Mouse (Mus musculus) liver, embryonic 14.5 days (tissue): ENCODE data around the gene Apaf1. TPM values are rescaled to one million over a fixed set of nuclear protein-coding genes. Genes with fewer than 3 reads are reported as not detected.

Experiments used
- ATAC-seq: fragments of 200-750 bp; cut with Nextera tagmentation; 2 replicates; pipeline ENCODE4 v1.8.0; 2017; ENCODE audit warnings: moderate number of reproducible peaks, mild to moderate bottlenecking, moderate library complexity; ENCODE audit not compliant: insufficient read depth
- DNase-seq, 3 experiments: peaks; one replicate each; pipeline ENCODE4 v3.0.0-alpha.2; 2012 to 2013; ENCODE audit warnings: low read depth in 3 of 3, low spot score in 3 of 3
- H3K27ac ChIP-seq: fragments of 300-500 bp; sonication (generic); 2 replicates; pipeline ENCODE4 v1.5.1; 2014; ENCODE audit warnings: moderate library complexity, mild to moderate bottlenecking, control low read depth, inconsistent platforms
- H3K27me3 ChIP-seq: fragments of 300-500 bp; sonication (generic); 2 replicates; pipeline ENCODE4 v1.6.1; 2014; ENCODE audit warnings: mild to moderate bottlenecking, low read length, moderate library complexity; ENCODE audit not compliant: control insufficient read depth, insufficient read depth
- H3K36me3 ChIP-seq: fragments of 300-500 bp; sonication (generic); replicated peaks from 2 replicates; pipeline ENCODE4 v1.6.1; 2014; ENCODE audit warnings: low read depth; ENCODE audit not compliant: control insufficient read depth, insufficient read depth
- H3K4me1 ChIP-seq, 2 experiments: fragments of 200-500 bp in 1 of 2; fragments of 300-500 bp in 1 of 2; sonication (generic) in 1 of 2; replicated peaks; 2 replicates each; pipeline ENCODE4 v1.6.1; 2012 to 2014; ENCODE audit warnings: antibody characterized with exemption in 1 of 2, inconsistent platforms in 1 of 2, low read length in 1 of 2; ENCODE audit not compliant: control insufficient read depth in 2 of 2, insufficient read depth in 2 of 2
- H3K4me2 ChIP-seq: fragments of 300-500 bp; sonication (generic); 2 replicates; pipeline ENCODE4 v1.6.1; 2014; ENCODE audit warnings: low read depth, mild to moderate bottlenecking, control low read depth, moderate library complexity
- H3K4me3 ChIP-seq, 2 experiments: fragments of 200-500 bp in 1 of 2; fragments of 300-500 bp in 1 of 2; sonication (generic) in 1 of 2; 2 replicates each; pipeline ENCODE4 v1.5.1; 2012 to 2014; ENCODE audit warnings: low read depth in 2 of 2, low read length in 2 of 2, mild to moderate bottlenecking in 2 of 2, control low read depth in 1 of 2, inconsistent platforms in 1 of 2, moderate library complexity in 1 of 2; ENCODE audit not compliant: insufficient read depth in 1 of 2
- H3K9ac ChIP-seq: fragments of 300-500 bp; sonication (generic); replicated peaks from 2 replicates; pipeline ENCODE4 v1.6.1; 2014; ENCODE audit warnings: mild to moderate bottlenecking, control low read depth, moderate library complexity
- H3K9me3 ChIP-seq: fragments of 300-500 bp; sonication (generic); 2 replicates; pipeline ENCODE4 v1.6.1; 2016; ENCODE audit warnings: low read length, mixed read lengths; ENCODE audit not compliant: control insufficient read depth
- CTCF ChIP-seq: IDR thresholded peaks from 2 replicates; pipeline ENCODE4 v1.5.1; 2016; ENCODE audit warnings: antibody characterized with exemption, low read depth, control low read depth
- EP300 ChIP-seq: IDR thresholded peaks from 2 replicates; pipeline ENCODE4 v1.6.1; 2016; ENCODE audit warnings: antibody characterized with exemption, low read depth
- WGBS: fragments of 180-500 bp; shearing (Covaris S2); extraction: QIAGEN DNeasy Blood & Tissue Kit; methylation state at CpG from one replicate; pipeline ENCODE4 v1.1.7; 2014; ENCODE audit not compliant: insufficient replicate concordance; 5-methylcytosine and 5-hydroxymethylcytosine counted together
- polyA plus RNA-seq, 2 experiments: library from polyadenylated mRNA; depleted of rRNA in 1 of 2; stranded (reverse) in 1 of 2; unstranded in 1 of 2; fragments of >200 nt; fragmentation: Nextera tagmentation in 1 of 2; extraction: Ambion mirVana in 1 of 2; gene quantifications; 2 replicates each; pipeline versions ENCODE4 v1.2.1 to v1.2.3; 2012 to 2014

Gene Apaf1
- polyA plus RNA-seq, 2 experiments = 7.2 to 8.2 TPM

GRCm38 (mm10) chr10:90947608-90948373, 134.8 kb downstream of the Apaf1 start:
- no peak for ATAC-seq
- WGBS = 74% methylated on average over 18 of the region's 18 CpGs

GRCm38 (mm10) chr10:90947043-90947442, 135.5 kb downstream of the Apaf1 start:
- TF ChIP-seq CTCF (no peak), EP300 (no peak)
- 75% methylated on average over 6 of the region's 6 CpGs for whole genome bisulfite sequencing
- no peak for DNase-seq
- no peak overlapping the region for H3K4me3 ChIP-seq
- no peak overlapping the region for H3K4me2 ChIP-seq
- H3K27ac ChIP-seq = no peak overlapping the region
- H3K27me3 ChIP-seq = no peaks in the 10 kb centered on the region
- no peak for ATAC-seq
- H3K9ac ChIP-seq = no peak overlapping the region
- no peaks in the 10 kb centered on the region for H3K36me3 ChIP-seq
- no peaks in the 10 kb centered on the region for H3K4me1 ChIP-seq
- no peaks in the 10 kb centered on the region for H3K9me3 ChIP-seq

More at GRCm38 (mm10) chr10:90947608-90948373, 134.8 kb downstream of the Apaf1 start:
- Histone ChIP-seq H3K36me3 (no peaks in the 10 kb centered on the region), H3K4me3 (no peak overlapping the region), H3K4me1 (no peaks in the 10 kb centered on the region), H3K27ac (no peak overlapping the region), H3K9me3 (no peaks in the 10 kb centered on the region), H3K27me3 (no peaks in the 10 kb centered on the region), H3K9ac (no peak overlapping the region), H3K4me2 (no peak overlapping the region)
- no peak for DNase-seq
- TF ChIP-seq EP300 (no peak), CTCF (no peak)

- H3K4me2 ChIP-seq = no peak overlapping the region
- no peak overlapping the region for H3K27ac ChIP-seq
- 63% methylated on average over 14 of the region's 14 CpGs for WGBS
- TF ChIP-seq EP300 (no peak), CTCF (no peak)
- no peaks in the 10 kb centered on the region for H3K4me1 ChIP-seq
- no peaks in the 10 kb centered on the region for H3K9me3 ChIP-seq
- H3K27me3 ChIP-seq = no peaks in the 10 kb centered on the region
- no peaks in the 10 kb centered on the region for H3K36me3 ChIP-seq
- H3K4me3 ChIP-seq = no peak overlapping the region
- H3K9ac ChIP-seq = no peak overlapping the region
- no peak for DNase-seq
- no peak for ATAC-seq
Measured at GRCm38 (mm10) chr10:90942001-90942700, 140.4 kb downstream of the Apaf1 start.

GRCm38 (mm10) chr10:90940521-90941520, 141.7 kb downstream of the Apaf1 start:
- Histone ChIP-seq H3K27ac (no peak overlapping the region), H3K4me2 (no peak overlapping the region), H3K4me3 (no peak overlapping the region), H3K27me3 (no peaks in the 10 kb centered on the region), H3K4me1 (no peaks in the 10 kb centered on the region), H3K36me3 (no peaks in the 10 kb centered on the region), H3K9me3 (no peaks in the 10 kb centered on the region), H3K9ac (no peak overlapping the region)
- ATAC-seq (no peak), DNase-seq (no peak)
- TF ChIP-seq CTCF = no peak
- TF ChIP-seq EP300 = no peak
- WGBS = 67% methylated on average over 15 of the region's 15 CpGs

Other genes with a start within 250 kb of the Apaf1 start
- gene Ikbip, start 170 bp upstream of the Apaf1 start, polyA plus RNA-seq (2012; rRNA removed) = 1.9 and 4.0 TPM in 2 replicates
- gene Ikbip, start 170 bp upstream of the Apaf1 start, polyA plus RNA-seq (2014; fragmentation: Nextera tagmentation; extraction: Ambion mirVana) = 7.3 and 7.9 TPM in 2 replicates
- gene Slc25a3, start 41.3 kb upstream of the Apaf1 start, polyA plus RNA-seq (2012; rRNA removed) = 121 and 190 TPM in 2 replicates
- gene Slc25a3, start 41.3 kb upstream of the Apaf1 start, polyA plus RNA-seq (2014; fragmentation: Nextera tagmentation; extraction: Ambion mirVana) = 207 and 223 TPM in 2 replicates
- gene Tmpo, start 98.5 kb upstream of the Apaf1 start, polyA plus RNA-seq (2012; rRNA removed) = 79.8 and 111 TPM in 2 replicates
- 116 and 130 TPM in 2 replicates for gene Tmpo, start 98.5 kb upstream of the Apaf1 start, polyA plus RNA-seq (2014; fragmentation: Nextera tagmentation; extraction: Ambion mirVana)